Mouse (Mus musculus): ENCODE results near the gene Adora3. TPM values are rescaled to one million over a fixed set of nuclear protein-coding genes. Genes with fewer than 3 reads are reported as not detected.

Gene Adora3
- polyA plus RNA-seq, 1 experiment, result 0.45 TPM

DNA sequence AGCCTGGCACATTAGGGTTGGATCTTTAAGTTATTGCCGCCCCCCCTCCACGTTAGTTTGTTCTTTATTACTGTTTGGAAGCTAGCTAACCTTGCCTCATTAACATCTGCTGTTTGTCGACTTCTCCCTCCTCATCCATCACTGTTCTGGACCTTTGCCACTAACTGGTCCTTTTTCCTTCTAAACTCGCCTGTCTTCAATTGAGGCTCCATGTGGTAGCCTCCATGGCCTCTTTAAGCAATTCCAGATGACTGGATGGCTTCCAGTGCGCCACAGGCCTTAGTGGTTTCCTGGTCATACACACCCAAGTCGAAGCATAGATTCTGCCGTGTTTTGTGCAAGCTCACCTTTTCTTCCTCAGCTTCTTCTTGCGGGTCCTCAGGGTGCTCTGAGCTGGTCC, 16.9 kb upstream of the Adora3 start:
- Histone ChIP-seq H3K4me3 (ENCODE audit: low read depth, low read length) (no peak overlapping the region), H3K36me3 (ENCODE audit: control insufficient read depth, insufficient read depth, low read length, poor library complexity, severe bottlenecking) (no peaks in the 10 kb centered on the region), H3K27ac (ENCODE audit: insufficient read depth, low read length) (no peak overlapping the region), H3K9me3 (replicated peaks; ENCODE audit: control insufficient read depth, insufficient read depth, low read length, poor library complexity, severe bottlenecking) (no peaks in the 10 kb centered on the region), H3K9ac (ENCODE audit: low read depth, poor library complexity, severe bottlenecking) (no peak overlapping the region), H3K4me1 (ENCODE audit: control insufficient read depth, insufficient read depth, low read length) (no peaks in the 10 kb centered on the region), H3K27me3 (ENCODE audit: control insufficient read depth, insufficient read depth, low read length, poor library complexity, severe bottlenecking) (no peaks in the 10 kb centered on the region)
- TF ChIP-seq POLR2A (IDR thresholded peaks at IDR 0.05; ENCODE audit: insufficient read depth, low read length), result no peak
- no peak for TF ChIP-seq EP300 (IDR thresholded peaks at IDR 0.05; ENCODE audit: insufficient read depth, low read depth, low read length)
- no peak for TF ChIP-seq CTCF (IDR thresholded peaks at IDR 0.05; ENCODE audit: low read depth, low read length)

DNA sequence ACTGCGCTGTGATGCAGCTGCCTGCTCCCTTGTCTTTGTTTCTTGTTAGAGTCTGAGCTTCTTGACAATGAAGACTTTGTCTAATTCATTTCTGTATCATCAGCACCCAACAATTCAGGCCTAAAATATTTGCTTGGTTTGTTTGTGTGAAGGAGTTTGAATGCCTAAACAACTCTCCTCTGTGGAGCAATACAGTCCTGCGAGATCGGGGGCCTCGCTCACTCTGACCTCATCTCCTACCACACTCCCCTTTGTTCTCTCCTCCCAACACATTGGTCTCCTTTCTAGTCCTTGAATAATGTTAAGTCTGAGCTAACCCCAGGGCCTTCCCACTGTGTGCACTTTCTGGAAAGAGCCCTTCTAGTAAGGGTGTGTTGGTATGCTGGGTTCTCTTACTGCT, 15.9 kb upstream of the Adora3 start:
- Histone ChIP-seq H3K9ac (ENCODE audit: low read depth, poor library complexity, severe bottlenecking) (no peak overlapping the region), H3K27me3 (ENCODE audit: control insufficient read depth, insufficient read depth, low read length, poor library complexity, severe bottlenecking) (no peaks in the 10 kb centered on the region), H3K9me3 (replicated peaks; ENCODE audit: control insufficient read depth, insufficient read depth, low read length, poor library complexity, severe bottlenecking) (no peaks in the 10 kb centered on the region), H3K27ac (ENCODE audit: insufficient read depth, low read length) (no peak overlapping the region), H3K4me3 (ENCODE audit: low read depth, low read length) (no peak overlapping the region), H3K36me3 (ENCODE audit: control insufficient read depth, insufficient read depth, low read length, poor library complexity, severe bottlenecking) (no peaks in the 10 kb centered on the region), H3K4me1 (ENCODE audit: control insufficient read depth, insufficient read depth, low read length) (no peaks in the 10 kb centered on the region)
- TF ChIP-seq EP300 (IDR thresholded peaks at IDR 0.05; ENCODE audit: insufficient read depth, low read depth, low read length) (no peak), POLR2A (IDR thresholded peaks at IDR 0.05; ENCODE audit: insufficient read depth, low read length) (no peak), CTCF (IDR thresholded peaks at IDR 0.05; ENCODE audit: low read depth, low read length) (no peak)

DNA sequence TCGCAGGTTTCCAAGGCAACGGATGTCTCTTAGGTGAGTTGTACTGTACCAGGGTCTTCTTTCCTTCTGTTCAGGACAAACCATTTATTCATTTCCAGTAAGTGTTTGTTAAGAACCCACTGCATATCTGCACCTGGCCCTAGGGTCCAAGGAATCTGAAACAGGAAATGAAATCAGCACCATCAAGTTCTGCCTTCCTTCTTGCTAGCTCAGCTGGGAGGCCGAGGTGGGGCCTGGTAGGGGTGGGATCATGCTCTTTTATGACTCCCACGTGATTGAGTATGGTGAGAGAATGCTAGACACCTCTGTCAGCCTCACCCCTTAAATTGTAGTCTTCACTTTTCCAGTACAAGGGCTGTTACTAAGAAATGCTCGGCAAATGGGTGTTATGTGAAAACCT, 13.1 kb upstream of the Adora3 start:
- no peak overlapping the region for H3K9ac ChIP-seq (ENCODE audit: low read depth, poor library complexity, severe bottlenecking)
- no peaks in the 10 kb centered on the region for H3K36me3 ChIP-seq (ENCODE audit: control insufficient read depth, insufficient read depth, low read length, poor library complexity, severe bottlenecking)
- no peaks in the 10 kb centered on the region for H3K4me1 ChIP-seq (ENCODE audit: control insufficient read depth, insufficient read depth, low read length)
- H3K4me3 ChIP-seq (ENCODE audit: low read depth, low read length), result no peak overlapping the region
- H3K9me3 ChIP-seq (replicated peaks; ENCODE audit: control insufficient read depth, insufficient read depth, low read length, poor library complexity, severe bottlenecking), result no peaks in the 10 kb centered on the region
- no peaks in the 10 kb centered on the region for H3K27me3 ChIP-seq (ENCODE audit: control insufficient read depth, insufficient read depth, low read length, poor library complexity, severe bottlenecking)
- no peak for TF ChIP-seq EP300 (IDR thresholded peaks at IDR 0.05; ENCODE audit: insufficient read depth, low read depth, low read length)
- no peak for TF ChIP-seq CTCF (IDR thresholded peaks at IDR 0.05; ENCODE audit: low read depth, low read length)
- no peak for TF ChIP-seq POLR2A (IDR thresholded peaks at IDR 0.05; ENCODE audit: insufficient read depth, low read length)
- H3K27ac ChIP-seq (ENCODE audit: insufficient read depth, low read length), result no peak overlapping the region

DNA sequence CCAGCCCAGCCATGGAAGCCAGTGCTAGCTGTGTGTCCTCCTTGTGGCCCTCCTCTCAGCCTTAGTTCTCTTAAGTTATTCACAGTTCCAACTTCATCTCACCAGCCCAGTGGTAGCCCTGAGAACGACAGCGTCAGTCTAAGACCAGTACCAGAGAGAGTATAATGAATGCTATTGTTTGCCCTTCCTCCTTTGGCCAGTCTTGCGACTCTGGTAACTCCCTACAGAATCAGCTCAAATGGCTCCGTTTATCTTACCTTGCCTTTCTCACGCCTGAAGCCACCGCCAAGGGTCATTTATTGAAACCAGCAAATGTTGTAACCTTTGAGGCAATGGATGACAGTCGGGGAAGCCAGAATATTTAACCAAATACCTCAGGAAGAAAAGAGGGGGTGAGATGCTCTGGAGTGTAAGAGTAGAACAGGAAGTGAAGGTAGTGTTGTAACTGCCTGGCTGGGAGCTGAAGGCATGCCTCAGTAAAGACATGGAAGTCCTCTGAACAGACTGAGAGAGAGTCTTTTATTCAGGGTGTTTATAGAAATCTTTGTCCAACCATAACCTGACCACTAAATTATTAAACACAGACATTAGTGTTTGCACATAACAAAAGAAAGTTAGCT, 8.8 kb upstream of the Adora3 start:
- no peaks in the 10 kb centered on the region for H3K36me3 ChIP-seq (ENCODE audit: control insufficient read depth, insufficient read depth, low read length, poor library complexity, severe bottlenecking)
- no peak overlapping the region for H3K4me3 ChIP-seq (ENCODE audit: low read depth, low read length)
- no peak overlapping the region for H3K9ac ChIP-seq (ENCODE audit: low read depth, poor library complexity, severe bottlenecking)
- no peaks in the 10 kb centered on the region for H3K9me3 ChIP-seq (replicated peaks; ENCODE audit: control insufficient read depth, insufficient read depth, low read length, poor library complexity, severe bottlenecking)
- TF ChIP-seq EP300 (IDR thresholded peaks at IDR 0.05; ENCODE audit: insufficient read depth, low read depth, low read length), result no peak
- no peak for TF ChIP-seq POLR2A (IDR thresholded peaks at IDR 0.05; ENCODE audit: insufficient read depth, low read length)
- TF ChIP-seq CTCF (IDR thresholded peaks at IDR 0.05; ENCODE audit: low read depth, low read length), result no peak
- H3K27me3 ChIP-seq (ENCODE audit: control insufficient read depth, insufficient read depth, low read length, poor library complexity, severe bottlenecking), result no peaks in the 10 kb centered on the region
- no peak overlapping the region for H3K27ac ChIP-seq (ENCODE audit: insufficient read depth, low read length)
- no peaks in the 10 kb centered on the region for H3K4me1 ChIP-seq (ENCODE audit: control insufficient read depth, insufficient read depth, low read length)

DNA sequence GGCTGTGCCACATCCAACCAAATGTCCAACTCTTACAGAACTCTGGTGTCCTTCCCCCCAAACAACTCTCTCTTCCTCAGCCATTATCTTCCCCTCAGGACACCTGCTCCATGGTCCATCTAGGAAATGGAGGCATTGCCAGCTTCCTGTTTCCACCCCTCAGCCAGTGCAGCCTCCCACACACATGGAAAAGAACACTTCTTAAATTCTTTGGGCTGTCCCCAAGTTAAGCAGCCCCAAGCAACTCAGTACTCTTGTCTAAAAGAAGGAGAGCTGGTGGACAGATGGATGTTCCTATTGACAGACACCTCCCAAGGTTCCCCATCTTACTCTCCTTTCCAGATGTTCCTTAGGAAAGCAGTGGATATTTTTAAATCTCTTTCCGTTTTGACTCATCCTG, 6.5 kb upstream of the Adora3 start:
- Histone ChIP-seq H3K27ac (ENCODE audit: insufficient read depth, low read length) (no peak overlapping the region), H3K9ac (ENCODE audit: low read depth, poor library complexity, severe bottlenecking) (no peak overlapping the region), H3K36me3 (ENCODE audit: control insufficient read depth, insufficient read depth, low read length, poor library complexity, severe bottlenecking) (no peaks in the 10 kb centered on the region), H3K27me3 (ENCODE audit: control insufficient read depth, insufficient read depth, low read length, poor library complexity, severe bottlenecking) (no peaks in the 10 kb centered on the region), H3K9me3 (replicated peaks; ENCODE audit: control insufficient read depth, insufficient read depth, low read length, poor library complexity, severe bottlenecking) (no peaks in the 10 kb centered on the region), H3K4me3 (ENCODE audit: low read depth, low read length) (no peak overlapping the region), H3K4me1 (ENCODE audit: control insufficient read depth, insufficient read depth, low read length) (no peaks in the 10 kb centered on the region)
- no peak for TF ChIP-seq POLR2A (IDR thresholded peaks at IDR 0.05; ENCODE audit: insufficient read depth, low read length)
- no peak for TF ChIP-seq CTCF (IDR thresholded peaks at IDR 0.05; ENCODE audit: low read depth, low read length)
- no peak for TF ChIP-seq EP300 (IDR thresholded peaks at IDR 0.05; ENCODE audit: insufficient read depth, low read depth, low read length)

DNA sequence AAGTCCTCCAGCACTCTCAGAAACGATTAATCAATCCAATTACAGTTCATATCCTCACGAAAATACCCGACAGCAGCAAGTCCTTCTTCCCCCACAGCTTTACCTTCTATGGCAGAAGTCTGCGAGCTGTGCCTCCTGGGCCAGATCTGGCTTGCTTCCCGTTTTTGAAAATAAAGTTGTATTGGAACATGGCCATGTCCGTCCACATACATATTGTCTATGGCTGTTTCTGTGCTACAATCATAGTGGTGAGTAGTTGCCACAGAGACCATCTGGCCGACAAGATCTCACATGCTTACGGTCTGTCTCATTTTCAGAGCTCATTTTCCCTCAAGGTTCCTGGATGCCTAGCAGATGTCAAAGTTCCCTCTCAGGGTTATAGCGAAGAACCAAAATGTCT, 5.5 kb upstream of the Adora3 start:
- Histone ChIP-seq H3K9ac (ENCODE audit: low read depth, poor library complexity, severe bottlenecking) (no peak overlapping the region), H3K27me3 (ENCODE audit: control insufficient read depth, insufficient read depth, low read length, poor library complexity, severe bottlenecking) (no peaks in the 10 kb centered on the region), H3K9me3 (replicated peaks; ENCODE audit: control insufficient read depth, insufficient read depth, low read length, poor library complexity, severe bottlenecking) (no peaks in the 10 kb centered on the region), H3K27ac (ENCODE audit: insufficient read depth, low read length) (no peak overlapping the region), H3K4me3 (ENCODE audit: low read depth, low read length) (no peak overlapping the region), H3K4me1 (ENCODE audit: control insufficient read depth, insufficient read depth, low read length) (no peaks in the 10 kb centered on the region), H3K36me3 (ENCODE audit: control insufficient read depth, insufficient read depth, low read length, poor library complexity, severe bottlenecking) (no peaks in the 10 kb centered on the region)
- TF ChIP-seq CTCF (IDR thresholded peaks at IDR 0.05; ENCODE audit: low read depth, low read length) (no peak), POLR2A (IDR thresholded peaks at IDR 0.05; ENCODE audit: insufficient read depth, low read length) (no peak), EP300 (IDR thresholded peaks at IDR 0.05; ENCODE audit: insufficient read depth, low read depth, low read length) (no peak)

All from ES-Bruce4 (cell line).